Mouse (Mus musculus) ovary, adult 18-20 months (tissue): ENCODE measurements around the gene Rrp1b.
"Not testable (repeated sequence)": the region's sequence is repeated elsewhere in the genome, so short reads cannot be mapped to it uniquely, and the experiment has no call there.

Experiments used
- DNase-seq: peaks from one replicate; pipeline ENCODE4 v3.0.0; 2022; ENCODE audit warnings: low spot score, mixed read lengths

The Rrp1b gene

GRCm38 (mm10) chr17:32091364-32092240, 55.7 kb downstream of the Rrp1b start:
- DNase-seq, result peak; percentile 62

GRCm38 (mm10) chr17:32092241-32092619, 56.3 kb downstream of the Rrp1b start:
- no peak for DNase-seq

GRCm38 (mm10) chr17:32092895-32093294, 57.0 kb downstream of the Rrp1b start:
- DNase-seq, result no peak

- peak; percentile 36 for DNase-seq
These were observed 61.8 kb downstream of the Rrp1b start for GRCm38 (mm10) chr17:32097676-32098075.

- DNase-seq, result not testable (repeated sequence)
These were observed 63.0 kb downstream of the Rrp1b start for GRCm38 (mm10) chr17:32098905-32099304.

GRCm38 (mm10) chr17:32099574-32099942, 63.7 kb downstream of the Rrp1b start:
- DNase-seq, result no peak

- DNase-seq, result peak; percentile 70
These were observed 64.2 kb downstream of the Rrp1b start for GRCm38 (mm10) chr17:32099943-32100586.

GRCm38 (mm10) chr17:32103054-32103453, 67.2 kb downstream of the Rrp1b start:
- no peak for DNase-seq

- no peak for DNase-seq
These were observed 70.5 kb downstream of the Rrp1b start for GRCm38 (mm10) chr17:32106358-32106757.

GRCm38 (mm10) chr17:32107877-32108276, 72.0 kb downstream of the Rrp1b start:
- DNase-seq, result no peak

- not testable (repeated sequence) for DNase-seq
These were observed 72.6 kb downstream of the Rrp1b start for GRCm38 (mm10) chr17:32108320-32109011.

GRCm38 (mm10) chr17:32109201-32109940, 73.5 kb downstream of the Rrp1b start:
- DNase-seq, result no peak

GRCm38 (mm10) chr17:32110424-32110823, 74.5 kb downstream of the Rrp1b start:
- DNase-seq, result no peak

GRCm38 (mm10) chr17:32110980-32111780, 75.3 kb downstream of the Rrp1b start:
- no peak for DNase-seq
